Mouse (Mus musculus): ENCODE data around the gene Pttg1ip.

- TF ChIP-seq CTCF (IDR thresholded peaks at IDR 0.05; ENCODE audit: control insufficient read depth, insufficient read depth, insufficient read length) (no peak), MAX (IDR thresholded peaks at IDR 0.05) (no peak), CEBPB (IDR thresholded peaks at IDR 0.05; ENCODE audit: low read depth) (no peak)
These were observed 8.2 kb downstream of the Pttg1ip start for GRCm38 (mm10) chr10:77589749-77590148.
